Mouse (Mus musculus) lung, adult 18-20 months (tissue): ENCODE results near the gene Ptms.

Experiments used
- DNase-seq, 2 experiments: peaks; one replicate each; pipeline ENCODE4 v3.0.0; 2022; ENCODE audit warnings: mixed read lengths in 2 of 2

Ptms gene

GRCm38 (mm10) chr6:124919695-124920317 is at the start of gene Ptms:
TSS of gene Ptms (minus strand) at chr6:124920103.
- DNase-seq = peak; percentile 97 to 99

GRCm38 (mm10) chr6:124967766-124968165 is 47.9 kb upstream of the Ptms start:
- DNase-seq = peak; percentile 25 to 48

- no peak for DNase-seq
These were observed 46.7 kb upstream of the Ptms start for GRCm38 (mm10) chr6:124966466-124967118.

GRCm38 (mm10) chr6:124965747-124966146 is 45.8 kb upstream of the Ptms start:
- DNase-seq = no peak

GRCm38 (mm10) chr6:124965088-124965719 is 45.3 kb upstream of the Ptms start, which contains the start of gene Cops7a:
TSS of gene Cops7a (minus strand) at chr6:124965538.
- DNase-seq = peak; percentile 95 to 97

- DNase-seq = no peak
These were observed 44.7 kb upstream of the Ptms start for GRCm38 (mm10) chr6:124964638-124965037.

GRCm38 (mm10) chr6:124961021-124961420 is 41.1 kb upstream of the Ptms start:
- no peak for DNase-seq

- DNase-seq = no peak
These were observed 40.1 kb upstream of the Ptms start for GRCm38 (mm10) chr6:124959960-124960359.

- peak in 1 of 2 experiments; percentile 38 for DNase-seq
These were observed 38.2 kb upstream of the Ptms start for GRCm38 (mm10) chr6:124958127-124958526.

GRCm38 (mm10) chr6:124955212-124955611 is 35.3 kb upstream of the Ptms start:
- no peak for DNase-seq

GRCm38 (mm10) chr6:124953991-124954715 is 34.2 kb upstream of the Ptms start:
- DNase-seq = no peak

- no peak for DNase-seq
These were observed 23.6 kb upstream of the Ptms start for GRCm38 (mm10) chr6:124943526-124943925.

- DNase-seq = no peak
These were observed 21.8 kb upstream of the Ptms start for GRCm38 (mm10) chr6:124941679-124942078.

GRCm38 (mm10) chr6:124938554-124938953 is 18.7 kb upstream of the Ptms start:
- DNase-seq = no peak

- DNase-seq = peak in 1 of 2 experiments; percentile 51
These were observed 17.6 kb upstream of the Ptms start for GRCm38 (mm10) chr6:124937493-124937892.

GRCm38 (mm10) chr6:124936681-124937080 is 16.8 kb upstream of the Ptms start:
- no peak for DNase-seq

GRCm38 (mm10) chr6:124934670-124935069 is 14.8 kb upstream of the Ptms start:
- no peak for DNase-seq

- DNase-seq = no peak
These were observed 13.2 kb upstream of the Ptms start for GRCm38 (mm10) chr6:124933127-124933526.

GRCm38 (mm10) chr6:124932314-124932695 is 12.4 kb upstream of the Ptms start:
- no peak for DNase-seq

GRCm38 (mm10) chr6:124931525-124932313 is 11.8 kb upstream of the Ptms start:
- DNase-seq = peak in 1 of 2 experiments; percentile 40

GRCm38 (mm10) chr6:124930754-124931524 is 11.0 kb upstream of the Ptms start, which contains the start of gene Mlf2:
TSS of gene Mlf2 (plus strand) at chr6:124931386.
- peak; percentile 99 for DNase-seq
